Mouse (Mus musculus): ENCODE measurements around the gene Calhm3.

- TF ChIP-seq GATA1 (IDR thresholded peaks at IDR 0.05; ENCODE audit: low read length) (no peak), TAL1 (IDR thresholded peaks at IDR 0.05; ENCODE audit: low read length) (no peak)
Observed at GRCm38 (mm10) chr19:47128835-47129234, 28.7 kb downstream of the Calhm3 start.

Measured in erythroblast, embryonic 14.5 days (primary cell).